Mouse (Mus musculus) effector memory CD4-positive, alpha-beta T cell, adult 5 months (primary cell): ENCODE results near the gene Olfr1054. TPM values are rescaled to one million over a fixed set of nuclear protein-coding genes. Genes with fewer than 3 reads are reported as not detected.

Experiments used
- polyA plus RNA-seq: library from polyadenylated mRNA; unstranded; fragments of 100-300 nt; shearing (Covaris generic); gene quantifications from one replicate; pipeline ENCODE4 v1.2.1, GENCODE M21; 2017

The Olfr1054 gene
- not detected for polyA plus RNA-seq

GRCm38 (mm10) chr2:86335333-86335732 lies at the start of gene Olfr1054:
Gene Olfr1054, minus strand, starts transcription at chr2:86335433.

GRCm38 (mm10) chr2:86378293-86378692 lies 43.1 kb upstream of the Olfr1054 start, which contains the start of gene Olfr1057:
Gene Olfr1057, minus strand, starts transcription at chr2:86378393.

GRCm38 (mm10) chr2:86362369-86362768 lies 27.1 kb upstream of the Olfr1054 start, which contains the start of gene Olfr1056:
Gene Olfr1056, minus strand, starts transcription at chr2:86362469.

GRCm38 (mm10) chr2:86350184-86350583 lies 15.0 kb upstream of the Olfr1054 start, which contains the start of gene Olfr1055:
Gene Olfr1055, minus strand, starts transcription at chr2:86350284.

GRCm38 (mm10) chr2:86315184-86315583 lies 20.0 kb downstream of the Olfr1054 start, which contains the start of gene Olfr1053:
Gene Olfr1053, minus strand, starts transcription at chr2:86315284.

GRCm38 (mm10) chr2:86292155-86292554 lies 43.1 kb downstream of the Olfr1054 start, which contains the start of gene Olfr1052:
Gene Olfr1052, plus strand, starts transcription at chr2:86292455.

Other genes with a start within 250 kb of the Olfr1054 start
- gene Olfr1037, start 248.0 kb downstream of the Olfr1054 start, polyA plus RNA-seq = not detected
- gene Olfr1039, start 199.5 kb downstream of the Olfr1054 start, polyA plus RNA-seq = not detected
- gene Olfr1040, start 188.7 kb downstream of the Olfr1054 start, polyA plus RNA-seq = not detected
- 0.14 TPM for gene Olfr1042, start 173.6 kb downstream of the Olfr1054 start, polyA plus RNA-seq
- gene Olfr1043, start 167.9 kb downstream of the Olfr1054 start, polyA plus RNA-seq = not detected
- gene Olfr1044, start 157.6 kb downstream of the Olfr1054 start, polyA plus RNA-seq = not detected
- gene Olfr52, start 149.8 kb downstream of the Olfr1054 start, polyA plus RNA-seq = not detected
- gene Olfr1045, start 132.4 kb downstream of the Olfr1054 start, polyA plus RNA-seq = 0.12 TPM
- not detected for gene Olfr1046, start 116.1 kb downstream of the Olfr1054 start, polyA plus RNA-seq
- gene Olfr1047, start 104.0 kb downstream of the Olfr1054 start, polyA plus RNA-seq = not detected
- 0.20 TPM for gene Olfr1048, start 95.1 kb downstream of the Olfr1054 start, polyA plus RNA-seq
- not detected for gene Olfr1049, start 77.1 kb downstream of the Olfr1054 start, polyA plus RNA-seq
- gene Olfr1051, start 56.3 kb downstream of the Olfr1054 start, polyA plus RNA-seq = not detected
- not detected for gene Olfr1052, start 43.0 kb downstream of the Olfr1054 start, polyA plus RNA-seq
- gene Olfr1053, start 20.1 kb downstream of the Olfr1054 start, polyA plus RNA-seq = not detected
- not detected for gene Olfr1055, start 14.9 kb upstream of the Olfr1054 start, polyA plus RNA-seq
- gene Olfr1056, start 27.0 kb upstream of the Olfr1054 start, polyA plus RNA-seq = not detected
- not detected for gene Olfr1057, start 43.0 kb upstream of the Olfr1054 start, polyA plus RNA-seq
- gene Olfr1058, start 53.1 kb upstream of the Olfr1054 start, polyA plus RNA-seq = not detected
- not detected for gene Olfr1061, start 78.6 kb upstream of the Olfr1054 start, polyA plus RNA-seq
- not detected for gene Olfr1062, start 91.3 kb upstream of the Olfr1054 start, polyA plus RNA-seq
- not detected for gene Olfr1065, start 115.2 kb upstream of the Olfr1054 start, polyA plus RNA-seq
- not detected for gene Olfr1066, start 120.8 kb upstream of the Olfr1054 start, polyA plus RNA-seq
- gene Olfr228, start 152.0 kb upstream of the Olfr1054 start, polyA plus RNA-seq = not detected
- gene Olfr1076, start 173.0 kb upstream of the Olfr1054 start, polyA plus RNA-seq = not detected
- not detected for gene Olfr1079, start 207.0 kb upstream of the Olfr1054 start, polyA plus RNA-seq
- gene Olfr1080, start 222.8 kb upstream of the Olfr1054 start, polyA plus RNA-seq = not detected